Mouse (Mus musculus) kidney, adult 2 months (tissue): Measurements from ENCODE around the gene Bptf. TPM values are rescaled to one million over a fixed set of nuclear protein-coding genes. Genes with fewer than 3 reads are reported as not detected.
"Not testable (repeated sequence)": the region's sequence is repeated elsewhere in the genome, so short reads cannot be mapped to it uniquely, and the experiment has no call there.

Experiments
- DNase-seq: peaks from one replicate; pipeline ENCODE4 v3.0.0; 2021
- H3K27ac ChIP-seq: fragments of 200-500 bp; 2 replicates; pipeline ENCODE4 v1.5.1; 2012; ENCODE audit warnings: low read depth, low read length, control low read depth, inconsistent platforms; ENCODE audit not compliant: insufficient read depth
- H3K27me3 ChIP-seq: fragments of 200-500 bp; replicated peaks from 2 replicates; pipeline ENCODE4 v1.6.1; 2012; ENCODE audit warnings: mild to moderate bottlenecking, moderate library complexity, low read length, inconsistent platforms; ENCODE audit not compliant: control insufficient read depth, insufficient read depth
- H3K36me3 ChIP-seq: fragments of 200-500 bp; 2 replicates; pipeline ENCODE4 v1.6.1; 2012; ENCODE audit warnings: mild to moderate bottlenecking, moderate library complexity, low read length, inconsistent platforms; ENCODE audit not compliant: control insufficient read depth, insufficient read depth
- H3K4me1 ChIP-seq: fragments of 200-500 bp; 2 replicates; pipeline ENCODE4 v1.6.1; 2011; ENCODE audit warnings: low read length; ENCODE audit not compliant: control insufficient read depth, insufficient read depth
- H3K4me3 ChIP-seq: fragments of 200-500 bp; 2 replicates; pipeline ENCODE4 v1.5.1; 2011; ENCODE audit warnings: mild to moderate bottlenecking, low read depth, low read length, control low read depth; ENCODE audit not compliant: insufficient read depth
- CTCF ChIP-seq: fragments of 200-500 bp; conservative IDR thresholded peaks from 2 replicates; pipeline ENCODE4 v1.5.1; 2011; ENCODE audit warnings: low read depth, mild to moderate bottlenecking, control low read depth, low read length, moderate library complexity, mixed read lengths; ENCODE audit not compliant: insufficient read depth, insufficient read length
- POLR2A ChIP-seq: fragments of 200-500 bp; IDR thresholded peaks from one replicate; pipeline ENCODE4 v1.6.1; 2011; ENCODE audit warnings: low read depth, low read length, control low read depth
- WGBS: fragments of 180-500 bp; shearing (Covaris S2); methylation state at CpG from one replicate; pipeline ENCODE4 v1.1.7; 2018; 5-methylcytosine and 5-hydroxymethylcytosine counted together
- polyA plus RNA-seq: library from polyadenylated mRNA; depleted of rRNA; stranded (reverse); fragments of >200 nt; gene quantifications from 2 replicates; pipeline ENCODE4 v1.2.3, GENCODE M21; 2012

Gene Bptf
- polyA plus RNA-seq, 1 experiment = 16.7 TPM

- TF ChIP-seq CTCF (0 out of 2 replicates have a peak, but pooled peaks have one; percentile 11), POLR2A (no peak)
- Histone ChIP-seq H3K27ac (no peak overlapping the region), H3K4me3 (no peak overlapping the region), H3K36me3 (no peaks in the 10 kb centered on the region; the same call in 1 of the 2 replicates), H3K27me3 (no peaks in the 10 kb centered on the region), H3K4me1 (no peaks in the 10 kb centered on the region)
- no peak for DNase-seq
- WGBS = 91% methylated on average over 7 of the region's 7 CpGs
Measured at GRCm38 (mm10) chr11:107092637-107093036, 39.3 kb downstream of the Bptf start.

- TF ChIP-seq POLR2A (no peak), CTCF (no peak)
- Histone ChIP-seq H3K4me1 (no peaks in the 10 kb centered on the region; the same call in 1 of the 2 replicates), H3K4me3 (no peak overlapping the region), H3K27me3 (no peaks in the 10 kb centered on the region), H3K27ac (no peak overlapping the region), H3K36me3 (peaks cover 4% of the 10 kb centered on the region)
- WGBS = 77% methylated on average over 5 of the region's 5 CpGs
- no peak for DNase-seq
Measured at GRCm38 (mm10) chr11:107085866-107086265, 46.1 kb downstream of the Bptf start.

- no peak for TF ChIP-seq CTCF
- TF ChIP-seq POLR2A = no peak
- 76% methylated on average over 5 of the region's 5 CpGs for WGBS
- Histone ChIP-seq H3K4me3 (no peak overlapping the region), H3K4me1 (no peaks in the 10 kb centered on the region; the same call in 1 of the 2 replicates), H3K36me3 (peaks cover 4% of the 10 kb centered on the region), H3K27ac (no peak overlapping the region), H3K27me3 (no peaks in the 10 kb centered on the region)
- no peak for DNase-seq
Measured at GRCm38 (mm10) chr11:107083480-107083879, 48.4 kb downstream of the Bptf start.

GRCm38 (mm10) chr11:107065216-107065785 is 66.6 kb downstream of the Bptf start:
- TF ChIP-seq CTCF = no peak
- no peak for TF ChIP-seq POLR2A
- H3K36me3 ChIP-seq = peaks cover 3% of the 10 kb centered on the region; the same call in 1 of the 2 replicates
- WGBS = 55% methylated on average over 11 of the region's 11 CpGs
- no peak overlapping the region for H3K27ac ChIP-seq
- no peak for DNase-seq
- no peaks in the 10 kb centered on the region for H3K4me1 ChIP-seq
- no peaks in the 10 kb centered on the region for H3K27me3 ChIP-seq
- no peak overlapping the region for H3K4me3 ChIP-seq

GRCm38 (mm10) chr11:107064590-107064989 is 67.3 kb downstream of the Bptf start:
- no peak for TF ChIP-seq POLR2A
- TF ChIP-seq CTCF = no peak
- peaks cover 6% of the 10 kb centered on the region for H3K36me3 ChIP-seq
- H3K4me3 ChIP-seq = no peak overlapping the region
- H3K27me3 ChIP-seq = no peaks in the 10 kb centered on the region
- 98% methylated on average over 1 of the region's 1 CpGs for WGBS
- H3K4me1 ChIP-seq = no peaks in the 10 kb centered on the region
- no peak overlapping the region for H3K27ac ChIP-seq
- DNase-seq = no peak

- H3K27ac ChIP-seq = no peak overlapping the region
- 94% methylated on average over 3 of the region's 3 CpGs for WGBS
- DNase-seq = no peak
Measured at GRCm38 (mm10) chr11:107063067-107063466, 68.9 kb downstream of the Bptf start.

GRCm38 (mm10) chr11:107060941-107061340 is 71.0 kb downstream of the Bptf start:
- H3K27me3 ChIP-seq = no peaks in the 10 kb centered on the region
- H3K27ac ChIP-seq = no peak overlapping the region
- H3K36me3 ChIP-seq = peaks cover 11% of the 10 kb centered on the region
- DNase-seq = no peak
- no peak for TF ChIP-seq POLR2A
- no peak for TF ChIP-seq CTCF
- H3K4me1 ChIP-seq = no peaks in the 10 kb centered on the region
- H3K4me3 ChIP-seq = no peak overlapping the region
- WGBS = 72% methylated on average over 1 of the region's 1 CpGs

More at GRCm38 (mm10) chr11:107063067-107063466, 68.9 kb downstream of the Bptf start:
- Histone ChIP-seq H3K27me3 (no peaks in the 10 kb centered on the region), H3K36me3 (peaks cover 8% of the 10 kb centered on the region), H3K4me1 (no peaks in the 10 kb centered on the region), H3K4me3 (no peak overlapping the region)
- no peak for TF ChIP-seq POLR2A
- TF ChIP-seq CTCF = no peak

GRCm38 (mm10) chr11:107059634-107060033 is 72.3 kb downstream of the Bptf start:
- H3K36me3 ChIP-seq = peaks cover 16% of the 10 kb centered on the region
- H3K27ac ChIP-seq, H3K4me3 ChIP-seq, H3K27me3 ChIP-seq, H3K4me1 ChIP-seq, DNase-seq: not testable (repeated sequence)
- WGBS = 97% methylated on average over 3 of the region's 3 CpGs
